11 mouse cellular contexts compared by ENCODE assay signal in genomic region chr16:17812120-17812519, GRCm38 (mm10). TPM values are rescaled to one million over a fixed set of nuclear protein-coding genes. Genes with fewer than 3 reads are reported as not detected.
DNase-seq lines count a peak whose midpoint lies in the region; ATAC-seq and TF ChIP-seq lines count a peak whose summit lies in the region.
"Had no signal": no experiment of that assay in that cellular context is flagged by ENCODE, and none has a peak within 500 bp of the region (broad histone marks: within the 10 kb centered on the region; RNA-seq: fewer than 3 reads in every experiment).

No protein-coding gene starts in this region.

- no peak for ATAC-seq in midbrain, postnatal 0 days (ENCODE audit: low FRiP score)
- peak; percentile 40 for ATAC-seq in megakaryocyte progenitor cell, adult 5-6 weeks (replicated peaks; ENCODE audit: poor library complexity)

- H3K4me3 ChIP-seq in midbrain, postnatal 0 days (ENCODE audit: low read depth, low read length) = no peak overlapping the region
- no peak overlapping the region for H3K4me3 ChIP-seq in midbrain, embryonic 10.5 days
- H3K4me3 ChIP-seq: hindbrain, embryonic 15.5 days; myocyte had no signal

- TF ChIP-seq CTCF in midbrain, postnatal 0 days (IDR thresholded peaks at IDR 0.05) = peak; percentile 91

- H3K4me2 ChIP-seq in midbrain, postnatal 0 days (ENCODE audit: low read depth, low read length, poor library complexity, severe bottlenecking) = no peak overlapping the region
- H3K4me2 ChIP-seq: hindbrain, embryonic 15.5 days had no signal

- no peak overlapping the region for H3K27ac ChIP-seq in midbrain, postnatal 0 days (ENCODE audit: low read depth, low read length)
- H3K27ac ChIP-seq in midbrain, embryonic 10.5 days (replicated peaks) = no peak overlapping the region
- H3K27ac ChIP-seq: hindbrain, embryonic 15.5 days had no signal

- no peaks in the 10 kb centered on the region for H3K9me3 ChIP-seq in midbrain, postnatal 0 days (ENCODE audit: low read length)
- no peaks in the 10 kb centered on the region for H3K9me3 ChIP-seq in midbrain, embryonic 10.5 days (replicated peaks)
- H3K9me3 ChIP-seq: hindbrain, embryonic 15.5 days had no signal

- peak; percentile 57 for DNase-seq in gastrocnemius, adult 18-20 months (ENCODE audit: low spot score)
- no peak for DNase-seq in gastrocnemius, postnatal 10 days
- DNase-seq in midbrain, postnatal 0 days (ENCODE audit: low spot score) = peak; percentile 75
- no peak for DNase-seq in midbrain, embryonic 10.5 days (ENCODE audit: low spot score)
- DNase-seq in brain, adult 2 months (ENCODE audit: low read depth, low spot score) = peak; percentile 66
- no peak for DNase-seq in ovary, adult 18-20 months (ENCODE audit: low spot score)
- no peak for DNase-seq in left cerebral cortex, postnatal 4 days

- no peak overlapping the region for H3K9ac ChIP-seq in midbrain, postnatal 0 days (replicated peaks; ENCODE audit: low read length, poor library complexity, severe bottlenecking)
- H3K9ac ChIP-seq: hindbrain, embryonic 15.5 days had no signal

- no peaks in the 10 kb centered on the region for H3K27me3 ChIP-seq in midbrain, postnatal 0 days (ENCODE audit: insufficient read depth, low read length)
- peaks cover 93% of the 10 kb centered on the region for H3K27me3 ChIP-seq in midbrain, embryonic 10.5 days (ENCODE audit: low read depth, poor library complexity, severe bottlenecking)

- no peaks in the 10 kb centered on the region for H3K36me3 ChIP-seq in midbrain, postnatal 0 days (ENCODE audit: insufficient read depth, low read length)
- H3K36me3 ChIP-seq in midbrain, embryonic 10.5 days = no peaks in the 10 kb centered on the region
- H3K36me3 ChIP-seq: hindbrain, embryonic 15.5 days had no signal

- peaks cover 20% of the 10 kb centered on the region; the same call in 1 of the 2 replicates for H3K4me1 ChIP-seq in midbrain, postnatal 0 days (ENCODE audit: insufficient read depth, low read length)
- H3K4me1 ChIP-seq in midbrain, embryonic 10.5 days = peaks cover 36% of the 10 kb centered on the region

- intact Hi-C loops in left cerebral cortex, postnatal 4 days (cut with DNase I) = no loop called here

- WGBS in midbrain, postnatal 0 days = 8% methylated on average over 5 of the region's 5 CpGs
- 2% methylated on average over 5 of the region's 5 CpGs for WGBS in midbrain, embryonic 10.5 days

RNA-seq across cellular contexts. Expression of gene Scarf2, which starts 15.0 kb away (rescaled TPM):
- 1 to 10 TPM; 2.6 to 4.0 TPM for total RNA-seq in gastrocnemius, adult 18-20 months (2021)
- 10 to 100 TPM; 17.3 to 25.4 TPM for total RNA-seq in gastrocnemius, postnatal 10 days (2021)
- total RNA-seq in midbrain, postnatal 0 days (2014; rRNA removed) = 8.5 and 12.6 TPM in 2 replicates
- polyA plus RNA-seq in midbrain, postnatal 0 days (2015; fragmentation: Nextera tagmentation; extraction: Ambion mirVana) = 2.1 and 2.4 TPM in 2 replicates
- 4.1 TPM in 2 replicates for polyA plus RNA-seq in midbrain, embryonic 10.5 days (2016; fragmentation: Nextera tagmentation; extraction: Ambion mirVana)
- 0.10 TPM in 1 of 2 replicates, not detected in the other for total RNA-seq in megakaryocyte progenitor cell, adult 5-6 weeks (2015)
- total RNA-seq in megakaryocyte progenitor cell, adult 5-6 weeks (2017) = 0.07 TPM in 1 of 2 replicates, not detected in the other
- total RNA-seq in left cerebral cortex, postnatal 4 days (2021) = 1 to 10 TPM; 5.6 to 6.3 TPM

RNA-seq across cellular contexts. Expression of gene B830017H08Rik, which starts 20.8 kb away (rescaled TPM):
- total RNA-seq in gastrocnemius, adult 18-20 months (2021) = not detected
- not detected for total RNA-seq in gastrocnemius, postnatal 10 days (2021)
- total RNA-seq in midbrain, postnatal 0 days (2014; rRNA removed) = 7.0 and 13.5 TPM in 2 replicates
- 7.8 and 8.5 TPM in 2 replicates for polyA plus RNA-seq in midbrain, postnatal 0 days (2015; fragmentation: Nextera tagmentation; extraction: Ambion mirVana)
- 0.21 TPM in 1 of 2 replicates, not detected in the other for polyA plus RNA-seq in midbrain, embryonic 10.5 days (2016; fragmentation: Nextera tagmentation; extraction: Ambion mirVana)
- not detected in 2 replicates for total RNA-seq in megakaryocyte progenitor cell, adult 5-6 weeks (2015)
- total RNA-seq in megakaryocyte progenitor cell, adult 5-6 weeks (2017) = not detected in 2 replicates
- total RNA-seq in left cerebral cortex, postnatal 4 days (2021) = 1 to 10 TPM; 3.9 to 4.3 TPM
- total RNA-seq: adrenal gland, postnatal 36 days had no signal

RNA-seq across cellular contexts. Expression of gene Car15, which starts 26.0 kb away (rescaled TPM):
- 1 to 10 TPM in 1 of 2 experiments, under 1 TPM in 1; 0.87 to 1.2 TPM for total RNA-seq in gastrocnemius, adult 18-20 months (2021)
- 1 to 10 TPM; 1.0 to 2.1 TPM for total RNA-seq in gastrocnemius, postnatal 10 days (2021)
- 2.4 and 12.8 TPM in 2 replicates for total RNA-seq in midbrain, postnatal 0 days (2014; rRNA removed)
- polyA plus RNA-seq in midbrain, postnatal 0 days (2015; fragmentation: Nextera tagmentation; extraction: Ambion mirVana) = 1.7 and 2.0 TPM in 2 replicates
- 1.8 and 1.9 TPM in 2 replicates for polyA plus RNA-seq in midbrain, embryonic 10.5 days (2016; fragmentation: Nextera tagmentation; extraction: Ambion mirVana)
- total RNA-seq in megakaryocyte progenitor cell, adult 5-6 weeks (2015) = 1.3 and 1.9 TPM in 2 replicates
- total RNA-seq in megakaryocyte progenitor cell, adult 5-6 weeks (2017) = 1.2 and 2.5 TPM in 2 replicates
- 1 to 10 TPM; 6.8 to 7.1 TPM for total RNA-seq in left cerebral cortex, postnatal 4 days (2021)

RNA-seq across cellular contexts. Expression of gene Klhl22, which starts 52.7 kb away (rescaled TPM):
- total RNA-seq in gastrocnemius, adult 18-20 months (2021) = 10 to 100 TPM; 21.8 to 23.4 TPM
- 10 to 100 TPM; 22.5 to 28.3 TPM for total RNA-seq in gastrocnemius, postnatal 10 days (2021)
- 150 and 156 TPM in 2 replicates for total RNA-seq in midbrain, postnatal 0 days (2014; rRNA removed)
- 79.3 and 82.6 TPM in 2 replicates for polyA plus RNA-seq in midbrain, postnatal 0 days (2015; fragmentation: Nextera tagmentation; extraction: Ambion mirVana)
- 52.6 and 57.4 TPM in 2 replicates for polyA plus RNA-seq in midbrain, embryonic 10.5 days (2016; fragmentation: Nextera tagmentation; extraction: Ambion mirVana)
- 7.5 and 10.6 TPM in 2 replicates for total RNA-seq in megakaryocyte progenitor cell, adult 5-6 weeks (2015)
- 12.8 and 34.6 TPM in 2 replicates for total RNA-seq in megakaryocyte progenitor cell, adult 5-6 weeks (2017)
- total RNA-seq in left cerebral cortex, postnatal 4 days (2021) = 10 to 100 TPM; 86.2 to 95.3 TPM

Comparison
In these comparisons a context has a peak if more than half of its experiments do, and no peak if none do; other contexts are left out.
1. DNase-seq: peak in gastrocnemius, adult 18-20 months (single experiment), midbrain, postnatal 0 days (single experiment) and brain, adult 2 months (single experiment); none in gastrocnemius, postnatal 10 days (single experiment), midbrain, embryonic 10.5 days (single experiment), ovary, adult 18-20 months (single experiment) and left cerebral cortex, postnatal 4 days (single experiment).